Mouse (Mus musculus) ovary, postnatal 36 days (tissue): ENCODE data around the gene Atp2a1.

ENCODE experiments used
- DNase-seq: peaks from one replicate; pipeline ENCODE4 v3.0.0; 2022; ENCODE audit warnings: low spot score, mixed read lengths

The Atp2a1 gene

DNA sequence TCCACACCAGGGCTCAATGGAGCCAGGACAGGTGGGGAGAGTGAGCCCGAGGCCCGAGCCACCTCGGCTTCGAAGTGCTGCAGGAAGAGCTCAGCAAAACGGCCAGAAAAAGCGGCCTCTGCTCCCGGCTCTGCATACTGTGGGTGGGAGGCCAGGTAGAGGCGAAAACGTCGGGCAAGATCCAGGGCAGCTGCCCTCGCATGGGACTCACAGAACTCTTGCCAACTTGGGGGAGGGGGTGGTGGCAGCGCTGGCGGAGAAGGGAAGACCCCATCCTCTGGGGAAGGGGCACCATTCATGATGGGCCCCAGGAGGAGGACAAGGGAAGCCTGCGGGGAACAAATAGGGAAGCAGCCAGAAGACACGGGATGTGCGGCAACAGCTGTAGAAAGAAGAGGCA lies 9.8 kb upstream of the Atp2a1 start:
- DNase-seq: no peak

DNA sequence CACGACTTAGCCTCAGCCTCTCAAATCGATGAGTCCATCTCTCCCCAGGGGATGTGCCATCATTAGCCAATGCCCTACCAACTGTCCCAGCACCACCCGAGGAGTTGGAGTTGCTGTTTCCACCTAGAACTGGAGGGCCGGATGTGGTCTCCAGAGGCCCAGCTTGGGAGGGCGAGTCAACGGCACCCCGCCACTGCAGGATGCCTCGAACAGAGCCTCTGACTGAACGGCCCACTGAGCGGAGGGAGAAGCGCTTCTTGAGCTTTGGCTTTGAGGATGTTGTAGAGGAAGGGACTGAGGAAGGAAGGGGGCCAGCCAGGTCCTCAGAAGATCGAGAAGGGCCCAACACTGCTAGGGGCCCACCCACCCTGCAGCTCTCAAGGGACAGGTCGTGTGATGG lies 9.4 kb upstream of the Atp2a1 start:
- DNase-seq: no peak

DNA sequence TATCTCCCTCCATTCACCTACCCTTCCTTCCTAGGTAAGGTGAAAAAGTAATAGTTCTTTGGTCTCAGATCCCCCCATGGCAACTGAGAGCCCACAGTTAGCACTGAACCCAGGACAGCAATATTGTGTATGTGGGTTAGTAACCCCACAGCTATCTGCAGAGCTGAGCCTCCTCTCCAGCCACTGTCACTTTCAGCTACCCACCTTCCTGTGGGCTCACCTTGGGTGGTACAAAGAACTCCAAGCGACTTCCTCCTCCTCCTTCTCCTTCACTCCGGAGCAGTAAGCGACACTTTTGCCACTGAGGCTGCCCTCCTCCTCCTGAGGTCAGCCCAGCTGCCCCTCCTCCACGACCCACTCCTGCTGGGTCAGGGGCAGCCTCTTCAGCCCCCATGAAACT lies 8.9 kb upstream of the Atp2a1 start:
- DNase-seq: no peak

DNA sequence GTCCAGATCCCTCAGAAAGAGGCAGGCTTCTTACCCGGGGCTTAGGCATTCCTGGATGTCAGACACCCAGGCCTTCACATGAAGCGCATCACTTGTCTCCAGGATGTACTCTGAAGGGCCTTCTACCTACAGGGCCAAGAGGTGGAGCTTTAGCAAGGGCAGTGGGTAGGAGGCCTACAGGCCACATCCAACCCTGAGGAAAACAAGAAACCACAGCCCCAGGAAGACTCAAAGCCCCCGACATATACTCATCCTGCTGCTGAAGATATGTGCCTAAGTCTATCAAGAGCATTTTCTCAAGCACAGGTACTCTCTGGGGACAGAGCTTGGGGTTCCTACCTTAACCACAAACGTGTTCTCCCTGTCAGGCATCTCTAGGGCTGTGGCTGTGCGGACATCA lies 8.5 kb upstream of the Atp2a1 start:
- DNase-seq: no peak

DNA sequence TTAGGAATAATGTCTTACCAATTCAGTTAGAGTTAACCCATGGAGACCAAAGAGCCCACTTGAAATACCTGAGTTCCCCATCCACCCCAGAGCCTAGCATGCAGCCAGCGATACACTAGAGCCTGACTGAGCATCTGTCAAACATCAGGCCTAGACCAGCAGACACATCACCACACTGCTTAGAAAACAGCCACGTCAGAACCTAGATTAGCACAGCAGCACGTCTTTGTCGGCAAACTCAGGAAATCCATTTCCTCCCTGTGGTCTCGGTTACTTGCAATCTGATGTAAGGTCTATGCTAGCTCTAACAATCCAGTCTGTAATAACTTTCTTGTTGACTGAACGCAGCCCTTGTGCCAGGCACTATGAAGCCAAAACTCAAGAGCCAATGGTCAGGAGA lies 7.2 kb upstream of the Atp2a1 start:
- DNase-seq: no peak

DNA sequence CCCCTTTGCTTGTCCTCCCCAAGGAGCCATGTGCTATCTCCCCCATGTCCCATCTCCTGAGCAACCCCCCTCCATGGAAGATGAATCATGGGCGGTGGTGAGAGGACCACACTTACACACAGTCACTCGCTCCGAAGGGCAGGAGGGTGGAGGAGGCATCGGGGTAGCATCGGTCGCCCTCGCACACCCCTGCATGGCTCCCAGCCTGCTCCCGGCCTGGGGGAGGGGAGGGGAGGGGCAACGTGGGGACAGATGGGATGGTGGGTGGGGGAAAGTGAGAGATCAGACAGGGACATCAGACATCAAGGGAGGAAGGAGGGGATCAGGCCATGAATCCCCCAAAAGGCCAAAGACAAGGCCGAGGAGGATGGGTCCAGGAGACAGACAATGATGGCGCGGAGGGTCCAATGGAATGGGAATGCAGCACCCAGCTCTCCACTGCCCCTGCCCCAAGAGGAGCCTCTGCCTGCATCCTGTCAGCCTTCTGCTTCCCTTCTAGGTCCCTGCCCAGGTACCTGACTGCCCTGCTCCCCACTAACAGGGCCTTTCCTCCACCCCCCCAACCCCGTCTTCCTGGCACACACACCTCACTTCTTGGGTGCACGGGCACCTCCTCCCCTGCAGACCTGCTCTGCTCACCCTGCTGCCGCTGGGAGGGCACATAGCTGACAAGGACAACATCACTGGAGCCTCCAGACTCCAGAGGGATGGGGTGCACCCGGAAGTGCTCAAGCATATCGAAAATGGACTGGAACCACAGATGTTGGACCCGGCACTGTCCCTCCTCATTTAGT lies 5.1 kb upstream of the Atp2a1 start:
- DNase-seq: no peak

DNA sequence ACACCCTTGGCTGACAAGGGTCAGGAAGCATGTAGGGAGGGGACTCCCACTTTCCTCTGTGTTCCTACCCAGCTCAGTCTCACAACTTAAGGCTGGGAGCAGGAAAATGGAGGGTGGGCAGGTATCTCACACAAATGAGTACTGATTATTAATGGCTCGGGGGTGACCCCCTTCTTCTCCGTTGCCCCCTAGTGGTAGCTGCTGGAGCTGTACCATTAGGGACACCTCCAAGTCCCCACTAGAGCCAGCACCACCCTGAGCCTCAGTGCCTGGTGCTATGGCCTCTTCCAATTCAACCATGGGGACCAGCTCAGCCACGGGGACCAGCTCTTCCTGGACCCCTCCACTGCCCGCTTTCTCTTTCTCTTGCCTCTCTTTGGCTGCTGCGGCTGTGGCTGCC lies 4.4 kb upstream of the Atp2a1 start:
- DNase-seq: peak; percentile 42

DNA sequence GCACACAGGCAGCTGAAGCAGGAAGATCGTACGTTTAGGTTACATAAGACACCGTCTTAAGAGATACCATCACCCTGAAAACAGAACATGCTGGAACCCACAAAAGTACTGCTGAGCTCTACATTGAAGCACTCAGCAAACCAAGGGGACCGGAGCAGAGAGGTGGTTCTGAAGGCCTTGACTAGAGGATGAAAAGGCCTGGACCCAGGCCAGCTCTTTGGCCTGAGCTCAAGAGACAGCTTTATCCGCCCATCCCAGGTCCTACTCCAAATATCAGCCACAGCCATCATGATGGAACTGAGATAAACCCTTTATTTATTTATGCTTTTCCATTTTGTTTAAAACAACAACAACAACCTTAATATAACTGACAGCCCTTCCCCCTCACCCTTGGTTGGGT lies 3.8 kb upstream of the Atp2a1 start:
- no peak for DNase-seq

DNA sequence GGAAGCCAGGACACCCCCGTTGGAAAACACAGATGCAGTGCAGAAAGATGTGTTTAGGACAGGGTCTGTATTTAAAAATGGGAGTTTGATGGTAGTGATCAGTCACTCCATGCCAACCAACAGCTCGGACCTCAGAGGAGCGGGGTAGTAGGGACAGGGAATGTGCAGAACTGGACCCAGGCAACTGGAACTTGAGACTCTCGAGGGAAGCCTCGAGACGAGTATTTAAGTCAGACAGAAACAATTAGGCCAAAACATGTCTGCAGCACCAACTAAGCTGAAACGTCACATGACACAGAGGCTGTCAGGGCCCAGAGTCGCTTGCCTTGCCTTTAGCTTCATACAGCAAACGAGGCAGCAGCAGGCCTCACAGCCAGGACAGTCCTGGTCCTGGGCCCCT lies 3.2 kb upstream of the Atp2a1 start:
- DNase-seq: no peak

DNA sequence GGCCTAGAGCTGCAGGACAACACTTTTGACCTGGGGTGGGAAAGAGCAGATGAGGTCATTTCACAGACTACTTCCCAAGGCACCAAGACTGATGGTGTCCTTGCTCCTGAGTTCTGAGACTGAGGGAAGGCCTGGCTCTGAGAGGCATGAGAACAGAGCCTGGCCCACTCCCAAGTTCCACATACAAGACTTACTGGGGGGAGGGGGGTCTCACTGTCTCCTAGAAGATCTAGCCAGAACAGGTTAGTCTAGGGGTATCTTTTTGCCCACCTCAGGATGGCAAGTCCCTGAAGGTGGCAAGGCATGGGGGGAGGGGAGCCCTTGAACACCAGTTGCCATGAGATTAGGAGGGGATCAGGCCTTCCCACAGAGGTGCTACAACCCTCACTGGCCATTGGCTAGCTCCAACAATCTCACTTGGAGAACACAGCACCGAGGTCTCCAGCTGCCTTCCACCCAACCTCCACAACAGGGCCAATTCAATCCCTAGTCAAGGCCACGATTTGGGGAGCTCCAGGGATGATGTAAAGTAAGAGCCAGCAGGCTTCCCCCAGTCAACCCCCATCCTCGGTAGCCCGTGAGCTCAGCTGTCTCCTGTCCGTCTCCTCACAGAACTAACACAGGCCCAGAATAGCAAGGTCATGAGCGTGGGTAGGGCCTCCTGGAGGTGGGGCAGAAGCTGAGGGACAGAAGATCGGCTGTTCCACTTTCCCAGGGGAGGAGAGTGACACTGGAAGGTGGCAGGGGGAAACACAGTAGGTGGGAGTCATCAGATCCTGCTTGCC lies 2.5 kb upstream of the Atp2a1 start:
- peak; percentile 37 for DNase-seq

DNA sequence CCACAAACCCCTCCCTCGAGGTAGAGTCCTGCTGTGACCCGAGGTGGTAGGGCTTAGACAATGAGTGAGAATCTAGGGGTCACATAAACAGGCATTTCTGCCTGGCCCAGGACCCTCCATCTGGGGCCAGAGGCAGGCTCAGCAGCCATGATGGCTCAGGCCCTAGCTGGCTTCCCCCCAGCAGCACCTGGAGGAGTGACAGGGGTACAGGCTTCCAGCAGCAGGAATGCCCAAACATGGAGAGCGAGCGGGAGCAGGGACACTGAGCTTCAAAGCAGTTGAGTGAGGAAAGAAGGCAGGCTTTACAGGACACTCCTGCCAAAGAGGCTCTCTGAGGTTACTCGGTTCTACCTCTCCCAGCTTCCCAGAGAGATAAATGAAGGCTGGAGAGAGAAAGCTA lies 1.9 kb upstream of the Atp2a1 start:
- DNase-seq: peak; percentile 33

DNA sequence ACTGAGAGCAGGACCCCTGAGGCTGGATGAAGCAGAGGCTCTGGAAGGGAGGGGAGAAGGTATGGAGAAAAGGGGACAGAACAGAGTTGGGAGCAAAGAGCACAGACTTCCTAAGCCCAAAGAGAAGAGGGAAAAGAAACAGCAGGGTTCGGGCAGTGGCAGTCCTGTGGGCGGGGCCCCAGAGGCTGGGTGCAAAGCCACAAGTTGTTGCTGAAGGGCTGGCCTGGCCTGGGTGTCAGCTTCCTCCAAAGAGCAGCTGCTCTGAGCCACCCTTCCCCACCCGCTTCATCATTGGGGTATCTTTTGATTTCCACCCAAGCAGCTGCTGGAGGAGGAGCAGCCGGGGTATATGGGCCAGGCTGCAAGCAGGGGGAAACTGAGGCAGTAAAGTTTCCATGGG lies 1.2 kb upstream of the Atp2a1 start:
- no peak for DNase-seq

DNA sequence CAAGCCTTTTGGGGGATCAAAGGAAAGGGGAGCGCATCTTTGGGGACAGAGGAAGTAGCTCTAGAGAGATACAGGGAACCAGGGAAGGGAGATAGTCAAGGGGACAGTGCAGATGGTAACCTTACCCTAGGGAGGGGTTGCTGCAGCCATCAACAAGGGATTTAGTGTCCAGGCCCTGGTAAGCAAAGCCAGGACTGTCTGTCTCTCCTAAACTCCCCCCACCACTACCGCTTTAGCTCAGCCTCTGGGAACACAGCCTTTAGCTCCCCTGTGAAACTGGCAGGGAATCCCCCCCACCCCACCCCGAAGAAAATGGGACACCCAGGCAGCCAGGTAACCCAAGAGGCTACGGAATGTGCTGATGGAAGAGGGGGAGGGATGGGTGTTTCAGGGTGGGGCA lies 639 bp upstream of the Atp2a1 start:
- no peak for DNase-seq

DNA sequence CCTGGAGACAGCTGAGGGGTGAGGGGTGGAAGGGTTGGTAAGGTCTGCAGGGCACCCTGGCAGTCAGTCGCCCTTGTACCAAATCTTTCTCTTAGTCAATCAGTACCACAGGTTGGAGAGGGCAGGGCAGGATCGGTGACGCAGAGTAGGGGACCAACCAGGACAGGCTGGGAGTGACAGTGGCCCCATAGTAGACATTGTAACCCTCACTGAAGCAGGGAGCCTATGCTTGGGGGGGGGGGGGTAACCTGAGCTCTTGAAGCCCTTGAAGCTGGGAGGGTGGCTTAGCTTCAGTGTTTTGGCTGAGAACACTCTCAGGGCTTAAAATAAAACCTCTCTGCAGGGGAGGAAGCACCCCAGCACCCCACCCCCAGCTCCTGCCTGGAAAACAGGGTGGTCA lies 1.3 kb downstream of the Atp2a1 start:
- no peak for DNase-seq

DNA sequence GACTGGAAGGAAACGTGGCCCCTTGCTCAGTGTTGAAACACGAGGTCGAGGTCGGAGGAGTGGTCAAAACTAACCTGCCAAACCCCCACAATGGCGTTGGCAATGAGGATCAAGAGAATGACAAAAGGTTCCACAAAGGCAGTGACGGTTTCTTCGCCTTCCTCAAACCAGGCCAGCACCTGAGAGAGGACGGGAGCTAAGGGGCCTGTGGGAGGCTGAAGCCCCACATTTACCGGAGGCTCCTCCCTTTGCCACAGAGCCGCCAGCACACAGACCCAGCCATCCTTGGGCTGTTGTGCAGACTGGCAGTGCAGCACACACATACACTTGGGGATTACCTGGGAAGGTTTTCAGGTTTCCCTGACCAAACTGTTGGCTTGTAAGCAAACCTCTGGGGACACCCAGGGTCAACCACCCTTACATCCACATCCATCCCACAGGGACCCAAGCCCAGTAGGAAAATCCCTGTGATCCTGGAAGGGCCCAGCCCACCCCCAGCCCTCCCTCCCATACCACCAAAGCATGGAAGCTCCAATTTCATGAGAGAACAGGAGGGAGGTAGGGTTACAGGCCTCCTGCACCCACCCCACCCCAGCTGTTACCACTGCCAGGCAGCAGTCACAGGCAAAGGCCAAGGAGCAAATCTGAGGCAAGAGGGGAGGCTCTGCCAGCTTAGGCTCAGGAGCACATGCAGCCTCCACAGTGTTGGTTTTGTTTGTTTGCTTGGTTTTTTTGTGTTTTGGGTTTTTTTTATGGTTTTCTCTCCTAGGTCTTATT lies 2.1 kb downstream of the Atp2a1 start:
- DNase-seq: no peak

DNA sequence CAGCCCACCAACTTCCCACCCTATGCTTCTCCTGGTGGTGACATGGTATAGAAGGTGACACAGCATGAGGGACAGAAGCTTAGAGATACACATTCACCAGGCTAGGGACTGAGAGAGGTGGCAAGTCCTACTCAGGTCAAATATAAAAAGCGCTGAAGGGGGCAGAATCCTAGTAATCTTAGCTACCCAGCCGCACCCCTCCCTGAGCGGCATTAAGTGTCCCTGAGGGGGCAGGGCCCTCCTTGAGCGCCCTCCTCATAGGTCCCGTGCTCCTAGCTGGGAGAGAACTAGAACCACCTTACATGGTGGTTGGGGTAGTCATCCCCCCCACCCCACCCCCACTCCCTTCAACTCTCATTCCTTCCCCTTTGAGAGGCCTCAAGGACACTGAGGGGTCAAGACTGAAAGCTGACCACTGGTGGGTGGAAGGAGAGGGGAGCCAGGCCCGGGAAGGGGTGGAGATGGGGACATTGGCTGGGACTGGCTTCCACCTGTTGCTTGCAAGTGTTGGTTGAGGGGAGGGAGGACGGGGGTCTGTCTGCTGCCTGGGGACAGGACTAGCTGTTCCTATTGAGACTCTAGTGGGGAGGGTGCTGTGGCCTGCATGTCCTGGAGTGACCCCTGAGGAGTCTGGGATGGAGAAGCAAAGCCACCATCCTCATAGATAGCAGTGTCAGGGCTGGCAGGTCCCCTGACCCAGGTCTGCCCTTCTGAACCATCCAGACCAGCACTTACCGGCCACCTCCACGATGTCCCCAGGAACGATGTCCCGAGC lies 3.9 kb downstream of the Atp2a1 start:
- no peak for DNase-seq

DNA sequence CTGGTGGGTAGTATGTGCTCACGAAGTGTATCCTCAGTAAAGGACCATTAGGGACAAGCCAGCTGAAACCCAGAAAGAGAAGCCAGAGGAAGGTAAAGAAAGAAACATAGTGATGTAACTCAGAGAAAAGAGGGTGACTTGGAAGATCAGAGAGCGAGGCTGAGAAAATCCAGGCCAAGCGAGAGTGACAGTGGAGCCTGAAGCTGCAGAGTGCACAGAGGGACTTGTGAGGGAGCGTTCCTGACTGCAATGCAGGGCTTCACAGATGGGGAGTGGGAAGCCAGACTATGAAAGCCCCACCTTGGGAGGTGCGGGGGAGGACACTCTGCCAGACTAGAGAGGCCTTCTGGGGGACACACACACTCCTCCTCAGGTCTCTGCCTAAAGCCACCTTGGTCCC lies 4.7 kb downstream of the Atp2a1 start:
- no peak for DNase-seq

DNA sequence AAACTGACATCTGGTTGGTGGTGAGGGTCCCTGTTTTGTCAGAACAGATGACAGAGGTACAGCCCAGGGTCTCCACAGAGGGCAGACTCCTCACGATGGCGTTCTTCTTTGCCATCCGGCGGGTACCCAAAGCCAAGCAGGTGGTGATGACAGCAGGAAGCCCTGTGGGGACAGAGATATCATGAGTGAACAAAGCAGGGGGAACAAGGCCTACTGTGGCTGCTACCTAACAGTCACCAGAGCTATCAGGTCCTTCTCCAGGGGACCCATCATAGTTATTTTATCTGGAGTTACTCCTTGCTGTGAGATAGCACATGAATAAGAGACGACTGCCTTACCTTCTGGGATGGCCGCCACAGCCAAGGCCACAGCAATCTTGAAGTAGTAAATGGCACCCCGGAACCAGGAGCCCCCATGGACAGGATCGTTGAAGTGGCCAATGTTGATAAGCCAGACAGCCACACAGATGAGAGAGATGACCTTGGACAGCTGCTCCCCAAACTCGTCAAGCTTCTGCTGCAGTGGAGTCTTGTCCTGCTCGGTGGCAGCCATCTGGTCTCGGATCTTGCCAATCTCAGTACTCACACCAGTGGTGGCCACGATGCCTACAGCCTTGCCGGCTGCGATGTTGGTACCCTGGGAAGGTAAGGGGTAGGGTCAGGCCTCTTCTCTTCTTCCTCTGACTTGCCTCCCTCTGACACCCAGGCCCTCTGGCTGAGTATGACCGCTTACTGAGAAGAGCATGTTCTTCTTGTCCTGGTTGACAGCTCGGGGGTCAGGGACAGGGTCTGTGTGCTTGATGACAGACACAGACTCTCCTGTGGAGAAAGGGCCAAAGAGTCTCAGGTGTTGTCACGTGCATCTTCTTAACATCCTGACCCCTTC lies 6.3 kb downstream of the Atp2a1 start:
- DNase-seq: no peak

DNA sequence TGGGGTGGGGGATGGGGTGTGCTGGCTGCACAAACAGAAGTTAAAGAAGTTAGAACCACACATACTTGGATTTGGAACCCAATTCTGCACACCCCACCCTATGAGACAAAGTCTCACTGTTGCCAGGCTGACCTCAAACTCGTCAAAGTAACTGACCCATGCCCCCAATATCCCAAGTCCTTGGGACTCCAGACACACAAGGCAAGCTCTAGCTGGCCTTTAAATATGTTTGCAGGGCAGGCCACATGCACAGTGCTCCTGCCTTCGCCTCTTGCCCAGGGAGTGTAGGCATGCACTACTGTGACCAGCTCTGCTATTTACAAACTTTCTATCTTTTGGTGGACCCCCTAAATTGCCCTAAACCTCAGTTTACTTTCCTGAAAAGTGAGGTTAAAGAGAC lies 7.7 kb downstream of the Atp2a1 start:
- DNase-seq: no peak

DNA sequence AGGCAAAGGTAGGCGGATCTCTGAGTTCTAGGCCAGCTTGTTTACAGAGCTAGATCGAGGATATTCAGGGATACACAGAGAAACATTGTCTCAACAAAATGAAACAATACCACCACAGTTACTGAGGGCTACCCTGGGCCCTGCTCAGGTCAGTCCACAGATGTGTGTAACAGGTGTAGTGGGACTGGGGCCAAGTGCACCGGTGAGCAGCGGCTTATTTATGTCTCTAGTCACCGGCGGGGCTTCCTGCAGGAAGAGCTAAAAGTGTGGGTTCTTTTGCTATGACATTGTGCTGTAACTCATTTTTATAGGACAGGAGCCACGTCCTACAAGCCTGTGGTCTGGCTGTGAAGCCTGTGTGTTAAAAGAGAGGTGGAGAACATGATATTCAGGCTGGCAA lies 9.0 kb downstream of the Atp2a1 start:
- DNase-seq: no peak

DNA sequence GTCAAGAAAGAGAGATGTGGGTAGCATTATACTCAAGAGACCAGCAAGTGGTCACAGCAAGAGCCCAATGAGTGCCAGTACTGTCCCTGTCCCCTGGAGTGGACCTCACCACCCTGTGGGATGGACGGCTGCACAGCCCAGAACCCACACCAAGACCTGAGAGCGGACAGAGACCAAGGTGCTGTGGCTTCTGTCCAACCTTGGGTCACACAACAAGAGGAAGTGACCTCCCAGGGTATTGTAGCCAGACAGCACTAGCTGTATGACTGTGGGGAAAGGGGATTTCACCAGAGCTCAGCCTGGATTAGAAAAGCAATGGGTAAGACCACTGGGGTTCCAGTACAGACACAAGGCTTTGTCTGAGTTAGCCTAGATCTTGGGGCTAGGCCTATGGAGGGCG lies 10.7 kb downstream of the Atp2a1 start:
- DNase-seq: no peak
